Mouse (Mus musculus) embryo, embryonic 10 days (tissue): Measurements from ENCODE around the gene Rpl29.

Experiments used
- DNase-seq: peaks from one replicate; pipeline ENCODE4 v3.0.0-alpha.2; 2015; ENCODE audit warnings: low spot score

Rpl29 gene

DNA sequence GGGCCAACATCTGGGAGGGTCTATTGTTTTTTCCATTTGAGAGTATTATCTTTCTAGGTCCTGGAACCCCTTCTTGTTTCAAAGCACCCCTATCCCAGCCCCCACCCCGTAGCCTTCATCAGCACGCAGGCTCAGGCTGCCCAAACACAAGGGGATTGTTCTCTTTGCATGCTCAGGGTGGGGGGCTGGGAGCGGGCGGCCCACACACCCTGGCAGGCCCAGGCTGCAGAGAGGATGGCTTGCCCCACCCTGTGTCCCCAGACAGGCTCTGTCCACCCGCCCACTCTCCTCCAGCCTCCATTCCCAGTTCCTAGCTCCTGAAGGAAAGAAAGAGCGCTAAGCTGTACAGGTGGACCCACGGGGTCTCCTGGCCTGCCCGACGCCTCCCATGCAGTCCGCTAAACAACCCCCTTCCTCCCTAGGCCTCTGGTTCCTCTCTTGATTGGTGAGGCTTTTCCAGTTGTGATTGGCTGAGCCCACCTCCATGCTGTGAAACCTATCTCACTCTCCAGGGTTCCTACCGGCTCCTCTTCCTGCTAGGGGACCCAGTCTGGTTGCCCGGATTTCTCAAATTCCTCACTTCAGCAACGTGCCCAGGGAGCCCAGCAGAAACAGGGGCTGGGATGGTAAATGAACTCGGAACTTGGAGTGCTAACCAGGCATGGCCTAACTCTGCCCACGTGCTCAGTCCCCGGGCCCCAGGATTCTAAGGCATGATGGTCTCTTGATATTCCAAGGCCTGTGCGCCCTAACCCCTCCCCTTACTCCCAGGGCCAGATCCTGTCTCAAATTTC, 25.8 kb downstream of the Rpl29 start:
- peak; percentile 83 for DNase-seq

DNA sequence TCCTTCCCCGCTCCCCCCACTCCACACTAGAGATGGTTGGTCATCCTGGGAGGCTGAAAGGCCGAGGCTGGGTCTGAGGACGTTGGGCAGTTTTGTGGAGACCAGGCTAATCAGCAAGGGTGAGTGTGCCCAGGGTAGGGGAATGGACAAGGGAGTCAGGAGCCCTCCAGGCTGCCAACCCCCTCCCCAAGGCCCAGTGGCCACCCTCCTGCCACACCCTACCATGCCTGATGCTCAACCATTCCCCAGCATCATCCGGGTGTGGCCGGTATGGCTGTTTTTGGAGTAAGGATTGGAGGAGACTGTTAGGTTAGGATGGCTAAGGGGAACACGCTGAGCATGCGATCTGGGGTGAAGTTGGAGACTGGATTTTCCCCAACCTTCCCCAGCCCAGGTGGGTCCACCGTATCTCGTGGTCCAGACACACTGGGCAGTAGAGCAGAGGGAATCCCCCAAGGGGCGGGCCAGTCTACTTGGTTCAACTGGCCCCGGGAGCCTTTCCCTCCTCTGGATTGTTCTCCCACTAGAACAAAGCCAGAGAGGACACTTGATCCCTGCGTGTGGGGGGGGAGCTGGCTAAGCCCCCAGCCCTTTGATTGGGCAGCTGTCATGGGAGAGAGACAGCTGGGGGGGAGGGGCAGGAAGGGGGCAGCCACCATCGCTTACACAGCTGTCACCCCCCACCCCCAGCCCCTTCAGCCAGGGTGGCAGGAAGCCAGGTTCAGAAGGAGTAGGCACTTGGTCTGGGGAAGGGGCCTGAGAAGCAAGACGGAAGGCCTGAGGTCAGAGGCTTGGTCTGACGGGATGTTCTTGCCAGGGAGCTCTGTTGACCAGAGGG, 27.3 kb downstream of the Rpl29 start:
- DNase-seq, result peak; percentile 82

DNA sequence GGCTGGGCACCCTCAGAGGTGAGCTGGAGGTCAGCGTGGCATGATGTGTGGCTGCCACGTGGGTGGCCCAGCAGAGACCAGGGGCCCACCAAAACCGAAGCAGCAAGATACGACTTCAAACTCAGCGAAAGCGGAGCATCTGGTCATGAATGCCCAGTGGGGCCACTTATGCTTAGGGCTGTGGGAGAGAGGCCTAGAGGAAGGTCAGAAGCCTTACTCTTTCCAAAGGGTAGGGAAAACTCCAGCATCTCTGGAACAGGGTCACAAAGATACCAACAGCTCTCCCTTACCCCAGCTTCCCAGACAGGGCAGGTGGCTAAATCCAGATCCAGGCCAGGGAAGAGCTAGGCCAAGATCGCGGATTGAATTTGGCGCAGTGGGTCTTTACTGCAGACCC, 27.9 kb downstream of the Rpl29 start:
- no peak for DNase-seq

DNA sequence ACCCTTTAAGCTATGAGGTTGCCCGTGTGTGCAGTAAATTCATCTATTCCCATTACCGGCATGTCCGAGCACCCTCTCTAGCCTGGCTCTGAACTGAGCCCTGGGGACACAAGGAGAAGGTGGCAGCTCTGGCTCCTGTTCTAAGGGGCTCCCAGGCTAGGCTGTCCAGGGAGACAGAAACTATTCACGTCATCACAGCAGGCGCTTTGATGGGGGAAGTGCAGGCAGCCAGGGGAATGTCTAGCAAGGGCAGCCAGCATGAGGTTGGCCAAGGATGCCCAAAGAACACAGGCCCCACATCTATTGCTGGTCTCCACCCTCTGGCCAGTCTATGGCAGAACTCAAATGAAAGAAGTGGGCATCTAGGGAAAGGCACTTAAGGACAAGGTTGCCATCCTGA, 28.7 kb downstream of the Rpl29 start:
- DNase-seq, result no peak

DNA sequence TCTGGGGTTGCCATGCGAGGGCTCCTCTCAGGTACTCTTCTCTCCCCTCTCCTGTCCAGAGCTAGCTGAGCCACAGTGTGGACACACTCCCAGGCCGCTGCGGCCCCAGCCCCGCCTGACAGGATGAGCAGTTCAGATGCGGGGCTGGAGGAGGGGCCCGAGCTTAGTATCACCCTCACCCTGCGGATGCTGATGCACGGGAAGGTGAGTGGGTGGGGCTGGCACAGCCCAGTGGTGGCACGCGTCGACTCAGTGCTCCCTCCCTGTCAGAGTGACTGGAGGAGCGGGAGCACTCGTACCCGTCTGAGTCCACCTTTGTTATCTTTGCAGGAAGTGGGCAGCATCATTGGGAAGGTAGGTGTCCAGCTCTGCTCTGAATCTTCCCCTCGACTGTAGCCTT, 30.7 kb downstream of the Rpl29 start:
- no peak for DNase-seq

DNA sequence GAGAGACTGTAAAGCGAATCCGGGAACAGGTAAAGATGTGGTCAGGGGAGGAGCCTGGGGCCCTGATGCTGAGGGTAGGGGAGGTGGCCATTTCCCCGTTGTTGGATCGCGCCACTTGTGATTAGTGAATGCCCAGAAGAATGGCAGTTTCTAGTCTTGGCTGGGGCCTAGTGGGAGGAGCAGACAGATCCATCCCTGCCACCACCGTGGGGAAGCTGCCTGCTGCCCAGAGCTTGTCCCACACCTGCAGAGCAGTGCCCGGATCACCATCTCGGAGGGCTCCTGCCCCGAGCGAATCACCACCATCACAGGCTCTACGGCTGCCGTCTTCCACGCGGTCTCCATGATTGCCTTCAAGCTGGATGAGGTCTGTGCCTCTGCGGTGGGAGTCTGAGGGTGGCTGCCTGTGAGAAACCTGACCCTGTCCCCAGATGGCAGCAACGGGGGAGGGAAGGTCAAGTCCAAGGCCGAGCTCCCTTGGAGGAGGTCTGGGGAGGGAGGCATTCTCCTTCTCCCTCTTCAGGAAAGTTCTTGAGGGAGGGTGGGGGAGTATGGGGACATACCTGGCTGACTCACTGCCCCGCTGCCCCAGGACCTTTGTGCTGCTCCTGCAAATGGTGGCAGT, 31.3 kb downstream of the Rpl29 start:
- no peak for DNase-seq

DNA sequence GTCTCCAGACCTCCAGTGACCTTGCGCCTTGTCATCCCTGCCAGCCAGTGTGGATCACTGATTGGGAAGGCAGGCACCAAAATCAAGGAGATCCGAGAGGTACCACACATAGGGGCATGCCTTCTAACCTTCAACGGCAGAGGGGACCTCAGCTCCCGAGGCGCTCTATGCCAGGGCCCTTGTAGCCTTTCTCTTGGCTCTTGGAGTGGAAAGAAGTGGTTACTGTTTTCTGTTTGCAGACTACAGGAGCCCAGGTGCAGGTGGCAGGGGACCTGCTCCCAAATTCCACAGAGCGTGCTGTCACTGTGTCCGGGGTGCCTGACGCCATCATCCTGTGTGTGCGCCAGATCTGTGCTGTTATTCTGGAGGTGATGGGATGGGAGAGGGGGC, 31.8 kb downstream of the Rpl29 start:
- DNase-seq, result no peak

DNA sequence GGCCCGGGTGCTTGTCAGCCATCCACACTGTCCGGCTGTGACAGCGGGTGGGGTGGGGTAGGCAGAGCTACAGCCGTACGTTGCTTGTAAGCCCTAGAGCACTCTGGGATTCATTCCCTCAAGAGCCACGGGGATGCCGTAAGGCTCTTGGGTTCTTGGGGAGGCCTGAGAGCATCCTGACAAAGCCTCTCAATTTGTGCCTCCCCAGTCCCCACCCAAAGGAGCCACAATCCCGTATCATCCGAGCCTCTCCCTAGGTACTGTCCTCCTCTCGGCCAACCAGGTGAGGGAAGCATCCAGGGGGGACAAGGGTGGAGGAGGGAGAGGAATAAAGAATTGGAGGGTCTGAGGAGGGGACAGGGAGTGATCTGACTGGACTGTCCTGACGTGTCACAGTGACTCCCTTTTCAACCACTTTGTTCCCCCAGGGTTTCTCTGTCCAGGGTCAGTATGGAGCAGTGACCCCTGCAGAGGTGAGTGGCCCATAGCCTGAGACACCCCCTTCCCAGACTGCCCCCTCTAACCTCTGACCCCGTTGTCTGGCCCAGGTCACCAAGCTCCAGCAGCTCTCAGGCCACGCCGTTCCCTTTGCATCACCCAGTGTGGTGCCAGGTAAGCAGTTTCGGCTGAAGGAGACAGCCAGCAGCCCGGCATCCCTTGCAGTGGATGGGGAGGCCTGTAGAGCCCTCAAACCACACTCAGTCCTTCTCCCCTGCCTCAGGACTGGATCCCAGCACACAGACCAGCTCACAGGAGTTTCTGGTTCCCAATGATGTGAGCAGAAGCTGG, 32.6 kb downstream of the Rpl29 start:
- no peak for DNase-seq

DNA sequence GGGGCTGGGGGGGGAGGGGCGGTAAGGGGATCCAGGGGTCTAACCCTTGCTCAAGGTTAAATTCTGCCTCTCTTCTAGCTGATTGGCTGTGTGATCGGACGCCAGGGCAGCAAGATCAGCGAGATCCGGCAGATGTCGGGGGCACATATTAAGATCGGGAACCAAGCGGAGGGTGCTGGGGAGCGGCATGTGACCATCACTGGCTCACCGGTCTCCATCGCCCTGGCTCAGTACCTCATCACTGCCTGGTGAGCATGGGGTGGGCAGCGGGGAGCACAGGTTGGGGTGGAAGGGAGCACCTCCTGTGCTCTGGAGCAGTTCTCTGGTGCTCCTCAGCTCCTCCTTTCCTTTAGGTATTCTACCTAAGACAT, 33.2 kb downstream of the Rpl29 start:
- no peak for DNase-seq

DNA sequence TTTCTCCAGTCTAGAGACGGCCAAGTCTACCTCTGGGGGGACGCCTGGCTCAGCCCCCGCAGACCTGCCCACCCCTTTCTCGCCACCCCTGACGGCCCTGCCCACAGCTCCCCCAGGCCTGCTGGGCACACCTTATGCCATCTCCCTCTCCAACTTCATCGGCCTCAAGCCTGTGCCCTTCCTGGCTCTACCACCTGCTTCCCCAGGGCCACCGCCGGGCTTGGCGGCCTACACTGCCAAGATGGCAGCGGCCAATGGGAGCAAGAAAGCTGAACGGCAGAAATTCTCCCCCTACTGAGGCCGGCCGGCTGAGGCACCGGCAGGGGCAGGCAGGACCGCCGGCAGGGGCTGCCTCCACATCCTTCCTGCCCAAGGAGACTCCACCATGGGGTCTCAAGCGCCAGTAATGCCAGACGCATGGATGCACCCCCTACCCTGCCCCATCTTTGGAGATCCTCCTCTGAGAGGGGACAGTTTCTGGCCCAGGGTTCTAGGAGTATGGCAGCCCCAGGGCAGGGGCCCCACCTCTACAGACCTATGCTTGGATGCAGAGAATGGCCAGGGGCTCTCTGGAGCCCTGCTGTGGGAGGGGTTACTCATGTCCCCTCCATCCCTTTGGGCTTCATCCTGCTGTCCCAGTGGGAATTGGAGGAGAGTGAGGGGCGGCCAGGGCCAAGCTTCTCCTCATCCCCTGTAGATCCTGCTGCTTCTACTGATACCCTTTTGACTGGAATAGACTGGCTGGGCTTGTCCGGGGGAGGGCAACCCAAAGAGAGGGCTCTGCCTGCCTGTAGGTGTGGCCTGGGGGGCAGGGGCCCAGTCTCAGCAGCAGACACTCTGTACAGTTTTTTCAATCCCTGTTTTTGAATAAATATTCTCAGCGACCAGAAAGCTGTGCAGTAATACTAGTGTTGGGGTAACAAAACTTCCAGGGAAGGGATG, 34.1 kb downstream of the Rpl29 start:
- no peak for DNase-seq

DNA sequence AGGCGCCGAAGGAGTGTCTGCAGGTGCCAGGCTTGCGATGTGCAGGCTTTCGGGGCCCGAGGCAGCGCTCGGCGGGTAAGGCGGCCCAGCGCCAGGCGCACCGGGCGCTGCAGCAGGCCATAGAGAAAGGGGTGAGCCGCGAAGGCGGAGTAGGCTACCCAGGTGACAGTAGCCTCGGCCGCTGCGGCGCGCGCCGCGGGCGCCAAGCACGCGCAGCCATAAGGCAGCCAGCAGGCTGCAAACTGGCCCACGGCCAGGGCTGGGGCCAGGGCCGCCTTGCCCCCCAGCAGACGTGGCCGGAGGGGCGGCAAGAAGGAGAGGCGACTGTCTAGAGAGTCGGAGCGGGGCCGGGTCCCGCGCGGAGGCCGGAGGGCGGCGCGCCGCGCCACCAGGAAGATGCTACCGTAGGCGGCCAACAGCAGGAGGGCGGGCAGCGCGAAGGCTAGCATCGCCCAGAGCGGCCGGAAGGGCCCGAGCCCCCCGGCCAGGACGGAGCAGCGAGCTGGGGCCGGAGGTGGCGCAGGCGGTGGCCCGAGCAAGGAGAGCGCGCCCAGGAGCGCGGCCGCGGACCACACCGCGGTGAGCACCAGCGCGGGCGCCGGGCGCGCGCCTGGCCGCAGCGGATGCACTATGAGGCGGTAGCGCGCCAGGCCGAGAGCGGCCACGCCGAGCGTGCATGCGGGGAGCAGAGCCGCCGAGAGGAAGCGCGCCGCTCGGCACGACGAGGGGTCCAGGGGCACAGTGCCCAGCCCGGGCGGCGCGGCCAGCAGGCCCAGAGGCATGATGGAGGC, 35.7 kb downstream of the Rpl29 start:
- DNase-seq, result peak; percentile 85

DNA sequence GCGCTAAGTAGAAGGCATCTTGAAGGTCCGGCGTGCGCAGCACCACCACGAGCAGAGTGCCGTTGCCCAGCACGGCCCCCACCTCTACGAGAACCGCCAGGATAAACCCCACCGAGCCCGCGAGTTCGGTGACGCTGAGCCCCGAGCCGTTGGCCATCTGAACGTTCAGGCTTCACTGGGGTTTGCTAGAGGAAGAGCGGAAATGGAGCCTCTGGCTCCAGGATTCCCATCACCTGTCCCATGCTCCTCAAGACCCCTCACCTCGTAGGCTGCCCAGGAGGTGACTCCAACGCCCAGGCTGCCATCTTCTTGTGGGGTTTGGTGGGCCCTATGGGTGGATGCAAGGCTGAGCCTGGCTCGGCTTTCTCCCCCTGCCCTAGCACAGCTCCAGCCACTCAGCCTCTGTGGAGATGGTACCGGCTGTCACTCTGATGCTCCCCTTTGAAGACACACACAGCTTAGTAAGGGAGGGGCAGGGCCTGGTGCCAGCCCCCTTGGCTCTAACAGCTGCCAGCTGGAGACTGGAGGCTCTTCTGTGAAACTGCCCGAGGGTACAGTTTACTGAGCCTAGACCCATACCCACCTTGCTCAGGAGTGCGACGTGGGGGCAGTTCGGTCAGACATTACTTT, 36.4 kb downstream of the Rpl29 start, which contains the start of gene Gpr62:
Gene Gpr62 (minus strand): TSS at position 368 of the 630 bp plus-strand sequence.
- DNase-seq, result no peak

DNA sequence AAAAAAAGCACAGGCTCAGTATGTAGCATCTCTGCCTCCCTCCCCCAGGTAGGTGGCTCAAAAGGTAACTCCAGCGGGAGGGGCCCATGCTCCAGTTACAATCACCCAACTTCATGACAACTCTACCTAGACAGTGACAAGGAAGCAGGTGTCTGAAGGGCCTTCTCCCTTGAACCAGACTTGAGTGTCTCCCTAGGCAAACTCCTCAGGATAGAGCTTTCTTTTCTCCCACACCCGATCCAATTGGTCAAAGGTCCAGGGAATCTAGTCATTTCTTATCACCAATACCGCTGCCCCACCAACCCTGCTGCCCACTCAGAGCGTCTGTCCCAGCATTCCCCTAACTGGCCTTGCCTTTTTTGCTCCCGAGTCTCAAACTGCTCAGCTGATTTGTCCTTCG, 37.5 kb downstream of the Rpl29 start:
- no peak for DNase-seq

DNA sequence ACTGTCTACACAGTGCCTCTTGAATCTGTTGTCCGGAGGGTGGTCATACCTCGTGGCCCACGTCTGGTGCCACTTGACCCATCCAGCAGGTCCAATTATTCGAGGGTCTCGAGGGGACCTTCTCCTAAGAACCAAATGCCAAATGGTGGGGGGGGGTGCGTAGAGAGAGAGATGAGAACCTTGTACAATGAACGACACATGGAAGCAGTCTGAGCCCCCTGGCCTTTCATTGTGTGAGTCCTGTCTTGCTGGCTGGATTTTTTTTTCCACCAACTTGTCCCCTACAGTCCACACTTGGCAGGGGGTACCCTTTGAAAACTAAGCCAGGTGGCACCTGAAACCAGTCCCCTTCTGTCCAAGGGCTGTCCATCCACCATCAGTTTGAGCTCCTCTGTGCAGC, 38.5 kb downstream of the Rpl29 start:
- no peak for DNase-seq

DNA sequence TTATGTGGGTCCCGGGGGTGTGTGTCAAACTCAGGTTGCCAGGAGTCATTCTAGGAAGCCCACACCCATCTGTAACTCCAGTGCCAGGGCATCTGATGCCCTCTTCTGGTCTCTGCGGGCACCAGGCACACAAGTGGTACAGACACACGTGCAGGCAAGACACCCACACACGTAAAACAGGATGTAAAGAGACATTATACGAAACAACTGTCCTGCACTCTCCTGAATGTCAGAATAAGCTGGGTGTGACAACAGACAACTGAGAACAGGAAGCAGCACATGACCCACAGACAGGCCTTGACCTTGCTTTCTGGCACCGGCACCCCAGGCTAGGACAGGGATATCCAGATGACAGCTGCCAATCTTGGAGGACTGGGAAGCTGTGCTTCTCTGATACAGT, 40.1 kb downstream of the Rpl29 start:
- no peak for DNase-seq

DNA sequence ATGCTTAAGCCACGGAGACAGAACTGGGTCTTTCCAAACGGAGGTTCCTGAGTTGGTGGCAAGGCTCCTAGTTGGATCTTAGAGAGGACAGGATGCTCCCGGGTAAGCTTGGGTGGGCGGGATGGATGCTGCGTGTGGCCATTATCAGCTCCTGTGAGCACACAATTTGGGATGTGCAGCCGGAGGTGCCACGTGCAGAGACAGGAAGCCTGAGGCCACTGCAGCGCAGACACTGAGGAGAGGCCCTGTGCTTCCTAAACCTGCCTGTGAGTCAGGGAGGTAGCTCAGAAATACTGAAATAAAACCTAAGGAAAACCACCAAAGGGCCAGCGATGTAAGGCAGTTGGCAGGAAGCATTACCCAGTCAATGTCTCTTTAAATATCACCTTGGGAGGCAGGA, 40.5 kb downstream of the Rpl29 start:
- no peak for DNase-seq

DNA sequence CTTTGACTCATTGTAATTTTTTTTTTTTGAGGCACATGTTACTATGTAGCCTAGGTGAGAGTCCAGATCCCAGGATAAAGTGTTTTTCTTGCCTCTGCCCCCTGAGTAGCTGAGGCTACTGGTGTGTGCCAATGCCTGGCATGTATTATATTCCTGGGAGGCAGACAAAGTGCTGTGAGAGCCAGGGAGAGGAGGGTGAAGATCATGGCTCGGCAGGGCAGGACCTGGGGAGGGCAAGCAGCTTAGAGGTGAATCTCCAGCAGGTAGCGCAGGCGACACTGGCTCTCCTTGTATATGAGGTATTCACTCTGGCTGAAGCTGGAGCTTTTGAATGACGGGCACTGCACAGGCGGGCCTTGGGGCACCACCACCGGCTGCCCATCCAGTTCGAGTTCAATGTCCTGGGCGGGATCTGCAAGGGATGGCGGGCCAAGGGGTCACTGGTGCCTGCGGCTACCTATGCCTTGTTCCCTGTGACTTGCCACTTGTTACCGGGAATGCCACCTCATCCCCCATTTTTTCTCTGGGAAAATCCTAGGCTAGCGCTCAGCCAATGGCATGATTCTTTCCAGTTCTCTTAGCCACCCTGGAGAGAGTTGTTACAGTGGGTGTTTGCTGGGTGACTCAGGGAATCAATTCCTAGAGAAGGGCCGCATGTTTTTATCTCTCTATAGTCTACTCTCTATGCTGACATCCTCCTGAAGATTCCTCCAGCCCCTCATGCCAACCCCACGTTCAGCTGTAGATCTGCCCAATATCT, 41.9 kb downstream of the Rpl29 start:
- no peak for DNase-seq

DNA sequence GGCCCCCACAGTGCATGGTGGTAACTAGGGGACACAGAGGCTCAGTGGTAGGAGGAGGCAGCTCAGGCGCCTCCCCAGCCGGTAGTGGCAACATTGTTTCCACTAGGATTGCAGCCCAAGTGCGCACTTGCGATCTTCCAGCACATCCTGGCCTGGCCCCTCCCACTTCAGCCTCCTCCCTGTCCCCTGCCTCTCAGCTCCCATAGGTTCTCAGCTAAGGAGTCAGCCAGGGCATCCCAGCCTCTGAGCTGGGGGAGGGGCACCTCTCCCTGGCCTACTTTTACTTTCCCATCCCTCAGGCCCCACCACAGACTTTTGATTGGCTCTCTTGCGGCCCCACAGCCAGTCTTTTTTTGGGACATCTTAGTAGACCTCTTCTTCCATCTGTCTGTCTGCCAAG, 42.6 kb downstream of the Rpl29 start:
- peak; percentile 76 for DNase-seq

DNA sequence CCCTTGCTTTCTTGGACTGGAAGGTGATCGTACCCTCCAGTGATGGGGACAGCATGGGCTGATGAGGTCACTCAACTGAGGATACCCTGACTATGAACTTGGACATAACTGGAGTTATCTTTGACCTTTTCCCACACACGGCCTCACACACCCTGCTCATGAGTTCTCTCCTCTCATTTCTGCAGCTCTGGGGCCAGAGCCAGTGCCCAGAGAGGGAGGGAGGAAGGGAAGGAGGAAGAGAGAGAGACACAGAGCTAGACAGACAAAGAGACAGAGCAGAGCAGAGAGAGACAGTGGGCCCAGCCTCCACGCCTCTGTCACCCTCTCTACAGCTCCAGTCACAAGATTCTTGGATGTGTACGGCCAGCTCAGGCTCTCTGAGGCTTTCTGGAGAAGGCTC, 43.1 kb downstream of the Rpl29 start:
- DNase-seq, result no peak
